Mouse (Mus musculus): ENCODE measurements at regions not wholly inside any gene's neighbourhood (a gene's known extent, or its start where the extent isn't known, plus 50 kb on each side); places are given as distances from the start of the nearest gene placed in this dataset.

GRCm38 (mm10) chr3:21988010-21988531, 88.4 kb upstream of the Tbl1xr1 start:
- TF ChIP-seq CTCF (IDR thresholded peaks at IDR 0.05; ENCODE audit: extremely low read depth, insufficient read length, insufficient replicate concordance, low read depth, low read length) (no peak), POLR2A (IDR thresholded peaks at IDR 0.05; ENCODE audit: low read depth, low read length) (peak; percentile 51; the same call in 1 of the 2 replicates)

Measured in small intestine, adult 2 months (tissue).